Mouse (Mus musculus) ES-E14 (cell line): Measurements from ENCODE around the gene Gm45623. TPM values are rescaled to one million over a fixed set of nuclear protein-coding genes. Genes with fewer than 3 reads are reported as not detected.

ENCODE experiments used
- DNase-seq: peaks from one replicate; pipeline ENCODE4 v3.0.0-alpha.2; 2013; ENCODE audit warnings: low read depth, low spot score
- H3K27ac ChIP-seq: 2 replicates; pipeline ENCODE4 v1.5.1; 2012; ENCODE audit warnings: low read depth, mild to moderate bottlenecking, low read length, moderate library complexity, mixed read lengths; ENCODE audit not compliant: poor library complexity, insufficient read depth, severe bottlenecking
- H3K36me3 ChIP-seq: 2 replicates; pipeline ENCODE4 v1.6.1; 2012; ENCODE audit warnings: mild to moderate bottlenecking, low read length, moderate library complexity, mixed read lengths; ENCODE audit not compliant: control insufficient read depth, poor library complexity, insufficient read depth, severe bottlenecking
- H3K4me1 ChIP-seq, 2 experiments: fragments of 150-350 bp in 1 of 2; sonication (generic) in 1 of 2; 2 replicates each; pipeline ENCODE4 v1.6.1; 2012; ENCODE audit warnings: low read length in 2 of 2, mild to moderate bottlenecking in 1 of 2, mixed read lengths in 1 of 2; ENCODE audit not compliant: control insufficient read depth in 2 of 2, insufficient read depth in 2 of 2, poor library complexity in 1 of 2
- H3K4me3 ChIP-seq, 2 experiments: fragments of 150-350 bp in 1 of 2; sonication (generic) in 1 of 2; 2 replicates each; pipeline ENCODE4 v1.5.1; 2012; ENCODE audit warnings: low read length in 2 of 2, low read depth in 1 of 2, mild to moderate bottlenecking in 1 of 2, mixed read lengths in 1 of 2; ENCODE audit not compliant: insufficient read depth in 1 of 2, poor library complexity in 1 of 2, severe bottlenecking in 1 of 2
- H3K9ac ChIP-seq: 2 replicates; pipeline ENCODE4 v1.6.1; 2012; ENCODE audit warnings: low read depth, mild to moderate bottlenecking, low read length, mixed read lengths; ENCODE audit not compliant: poor library complexity, insufficient read depth, severe bottlenecking
- H3K9me3 ChIP-seq: fragments of 150-350 bp; sonication (generic); 2 replicates; pipeline ENCODE4 v1.6.1; 2012; ENCODE audit warnings: low read depth, mild to moderate bottlenecking, low read length; ENCODE audit not compliant: control insufficient read depth, insufficient read depth
- CHD2 ChIP-seq: IDR thresholded peaks from 2 replicates; pipeline ENCODE4 v1.6.1; 2014; ENCODE audit warnings: mild to moderate bottlenecking, low read depth, low read length, inconsistent platforms
- HCFC1 ChIP-seq: IDR thresholded peaks from 2 replicates; pipeline ENCODE4 v1.6.1; 2012; ENCODE audit warnings: low read length, inconsistent platforms, borderline replicate concordance; ENCODE audit not compliant: insufficient read depth
- MAFK ChIP-seq: IDR thresholded peaks from 2 replicates; pipeline ENCODE4 v1.6.1; 2014; ENCODE audit warnings: mild to moderate bottlenecking, low read depth, low read length, inconsistent platforms; ENCODE audit not compliant: insufficient read depth
- ZC3H11A ChIP-seq: IDR thresholded peaks from 2 replicates; pipeline ENCODE4 v1.6.1; 2012; ENCODE audit warnings: low read depth, mild to moderate bottlenecking, inconsistent platforms, low read length, borderline replicate concordance
- ZNF384 ChIP-seq: IDR thresholded peaks from 2 replicates; pipeline ENCODE4 v1.6.1; 2012; ENCODE audit warnings: low read depth, low read length, inconsistent platforms
- in situ Hi-C, 2 experiments: fragments of 600-800 bp; cut with MboI; formaldehyde crosslinking; loops; one replicate each; pipeline ENCODE4 v1.15.1; 2025; ENCODE audit warnings: low sequenced_read_pairs in 2 of 2, inconsistent platforms in 1 of 2; ENCODE audit not compliant: unreplicated experiment in 2 of 2
- total RNA-seq: library from RNA; depleted of rRNA; stranded (reverse); fragments of 300-350 nt; gene quantifications from 2 replicates; pipeline ENCODE4 v1.2.3, GENCODE M21; 2012; rRNA removed

Gene Gm45623
- not detected in 2 replicates for total RNA-seq

DNA sequence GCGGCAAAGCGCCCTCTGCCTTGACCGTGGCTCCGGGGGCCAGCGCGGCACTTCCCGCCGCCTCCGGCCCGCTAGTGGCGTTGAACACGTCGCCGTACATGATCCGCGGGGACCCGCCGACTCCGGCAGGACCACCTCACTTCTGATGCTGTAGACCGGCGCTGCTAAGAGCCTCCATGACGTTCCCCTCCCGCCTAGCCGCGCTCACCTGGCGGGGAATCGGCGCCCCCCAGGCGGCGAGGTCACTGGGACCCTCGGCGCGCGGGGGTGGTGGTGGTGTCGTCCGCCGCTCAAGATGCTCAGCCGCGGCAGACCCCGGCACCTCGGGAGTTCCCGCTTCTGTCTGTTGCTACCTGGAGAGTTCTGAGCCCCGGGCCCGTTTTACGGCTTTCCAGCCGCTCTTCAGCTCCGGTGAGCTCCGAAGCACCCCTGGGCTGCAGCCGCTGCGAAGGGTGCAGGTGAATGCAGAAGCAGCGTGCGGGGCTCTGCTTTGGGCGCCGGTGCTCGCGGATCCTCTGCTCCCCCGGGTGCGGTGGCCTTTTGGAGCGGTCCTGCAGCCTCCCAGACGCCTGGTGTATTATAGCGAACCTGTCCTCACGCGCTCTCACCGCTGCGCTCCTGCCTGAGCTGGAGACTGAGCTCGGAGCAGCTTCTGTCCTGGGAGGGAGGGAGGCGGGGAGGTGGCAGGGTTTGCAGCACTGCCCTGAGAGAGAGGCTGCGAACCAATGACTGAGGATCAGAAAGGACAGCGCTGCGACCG, at the start of gene Gm45623:
TSS of gene Gm45623 (minus strand) at position 636 of the 760 bp plus-strand sequence.
- Histone ChIP-seq H3K27ac (no peak within 1 kb of the TSS), H3K9ac (peak within 1 kb of the TSS; percentile 13; the same call in 1 of the 2 replicates), H3K4me1 (no peaks in the 10 kb centered on the region), H3K9me3 (no peaks in the 10 kb centered on the region), H3K4me3 (peak within 1 kb of the TSS; percentile 40 to 52), H3K36me3 (no peaks in the 10 kb centered on the region)
- no peak for TF ChIP-seq MAFK
- TF ChIP-seq HCFC1: no peak
- TF ChIP-seq ZNF384: no peak
- TF ChIP-seq ZC3H11A: no peak
- TF ChIP-seq CHD2: no peak
- in situ Hi-C loops: no loop called here
- no peak for DNase-seq

DNA sequence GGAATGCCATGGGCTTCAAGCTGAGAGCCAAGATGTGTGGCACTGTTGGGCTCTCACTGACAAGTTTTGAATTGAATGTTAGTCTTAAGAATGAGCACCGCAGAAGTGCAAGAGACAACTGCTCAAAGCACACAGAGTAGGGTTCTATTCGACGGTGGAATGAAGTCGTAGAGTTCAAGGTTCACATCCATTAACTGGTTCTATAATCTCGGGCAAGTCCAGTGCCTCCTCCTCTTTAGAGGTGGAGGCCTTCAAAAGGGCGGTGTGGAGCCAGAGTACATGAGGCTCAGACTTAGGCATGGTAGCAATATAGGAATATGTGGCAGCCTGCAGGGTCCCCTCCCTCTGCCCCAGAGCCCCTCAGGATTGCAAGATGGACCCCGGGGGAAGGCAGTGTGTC, 43.8 kb upstream of the Gm45623 start:
- no peak for DNase-seq

DNA sequence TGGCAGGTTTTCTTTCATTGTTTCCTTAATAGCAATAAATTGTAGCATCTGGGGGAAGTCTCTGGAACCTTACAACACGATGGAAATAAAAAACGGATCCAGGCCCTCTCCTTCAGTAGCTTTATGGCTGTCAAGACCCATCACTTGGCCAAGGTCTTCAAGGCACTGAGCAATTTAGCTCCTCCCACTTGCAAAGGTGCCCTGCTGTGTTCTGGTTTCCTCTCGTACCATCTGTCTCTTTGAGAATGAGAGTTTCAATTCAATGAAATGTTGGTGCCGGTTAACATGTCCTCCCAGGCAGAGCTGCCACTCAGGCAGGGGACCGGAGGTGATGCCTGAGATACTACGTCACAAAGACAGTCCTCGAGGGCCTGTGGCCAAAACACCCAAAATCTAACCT, 41.9 kb upstream of the Gm45623 start:
- no peak overlapping the region for H3K27ac ChIP-seq
- DNase-seq: no peak
- no peak overlapping the region for H3K4me3 ChIP-seq
- no peaks in the 10 kb centered on the region for H3K9me3 ChIP-seq
- TF ChIP-seq HCFC1 (no peak), ZNF384 (no peak), MAFK (no peak), ZC3H11A (no peak), CHD2 (no peak)
- in situ Hi-C loops: no loop called here
- no peaks in the 10 kb centered on the region for H3K36me3 ChIP-seq
- H3K4me1 ChIP-seq: peaks cover 0 to 4% of the 10 kb centered on the region in 2 experiments; a peak in 1 of 4 replicates
- no peak overlapping the region for H3K9ac ChIP-seq

More for the DNA sequence above, 43.8 kb upstream of the Gm45623 start:
- TF ChIP-seq HCFC1: no peak
- Histone ChIP-seq H3K27ac (no peak overlapping the region), H3K4me3 (no peak overlapping the region), H3K9ac (no peak overlapping the region), H3K9me3 (no peaks in the 10 kb centered on the region), H3K36me3 (no peaks in the 10 kb centered on the region), H3K4me1 (peaks cover 0 to 4% of the 10 kb centered on the region in 2 experiments; a peak in 1 of 4 replicates)
- in situ Hi-C loops: no loop called here

DNA sequence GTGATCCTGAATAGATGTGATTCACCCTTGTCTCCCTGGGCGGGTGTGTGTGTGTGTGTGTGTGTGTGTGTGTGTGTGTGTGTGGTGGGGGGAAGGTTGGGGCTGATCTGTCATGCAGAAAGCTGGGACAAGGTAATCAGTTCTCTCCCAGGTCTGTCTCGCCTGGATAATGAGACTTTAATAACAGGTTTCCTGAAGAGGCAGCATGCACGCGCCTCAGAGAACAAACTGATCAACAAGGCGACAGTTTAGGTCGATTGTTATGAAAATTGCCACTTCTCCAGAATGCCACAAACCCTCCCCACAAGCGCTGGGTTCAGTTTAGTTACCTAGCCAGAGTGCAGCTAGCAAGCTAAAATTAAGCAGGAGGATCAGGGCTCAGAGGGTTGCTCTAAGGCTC, 40.8 kb upstream of the Gm45623 start:
- TF ChIP-seq MAFK: no peak
- no peak for TF ChIP-seq ZC3H11A
- no peak for TF ChIP-seq ZNF384
- no peak for TF ChIP-seq HCFC1
- TF ChIP-seq CHD2: no peak
- Histone ChIP-seq H3K4me1 (peaks cover 0 to 4% of the 10 kb centered on the region in 2 experiments; a peak in 1 of 4 replicates), H3K9ac (no peak overlapping the region), H3K9me3 (no peaks in the 10 kb centered on the region), H3K36me3 (no peaks in the 10 kb centered on the region), H3K4me3 (no peak overlapping the region), H3K27ac (no peak overlapping the region)
- in situ Hi-C loops: no loop called here
- DNase-seq: no peak
